Mouse (Mus musculus) ES-Bruce4 (cell line): ENCODE data around the gene Pou1f1. TPM values are rescaled to one million over a fixed set of nuclear protein-coding genes. Genes with fewer than 3 reads are reported as not detected.

ENCODE experiments used
- H3K27ac ChIP-seq: 2 replicates; pipeline ENCODE4 v1.5.1; 2012; ENCODE audit warnings: low read length, inconsistent platforms; ENCODE audit not compliant: insufficient read depth
- H3K27me3 ChIP-seq: 2 replicates; pipeline ENCODE4 v1.6.1; 2012; ENCODE audit warnings: mild to moderate bottlenecking, low read length, inconsistent platforms; ENCODE audit not compliant: control insufficient read depth, poor library complexity, insufficient read depth, severe bottlenecking
- H3K36me3 ChIP-seq: 2 replicates; pipeline ENCODE4 v1.6.1; 2012; ENCODE audit warnings: inconsistent platforms, mild to moderate bottlenecking, low read length, moderate library complexity; ENCODE audit not compliant: control insufficient read depth, poor library complexity, insufficient read depth, severe bottlenecking
- H3K4me1 ChIP-seq: one replicate; pipeline ENCODE4 v1.8.1; 2011; ENCODE audit warnings: low read length; ENCODE audit not compliant: control insufficient read depth, insufficient read depth
- H3K4me3 ChIP-seq: 2 replicates; pipeline ENCODE4 v1.5.1; 2011; ENCODE audit warnings: low read depth, mild to moderate bottlenecking, low read length
- H3K9ac ChIP-seq: 2 replicates; pipeline ENCODE4 v1.6.1; 2012; ENCODE audit warnings: low read depth, mild to moderate bottlenecking, inconsistent platforms; ENCODE audit not compliant: poor library complexity, severe bottlenecking
- H3K9me3 ChIP-seq: replicated peaks from 2 replicates; pipeline ENCODE4 v1.6.1; 2012; ENCODE audit warnings: mild to moderate bottlenecking, low read length, inconsistent platforms; ENCODE audit not compliant: control insufficient read depth, poor library complexity, insufficient read depth, severe bottlenecking
- CTCF ChIP-seq: IDR thresholded peaks from one replicate; pipeline ENCODE4 v1.8.1; 2011; ENCODE audit warnings: low read depth, low read length
- EP300 ChIP-seq: IDR thresholded peaks from 2 replicates; pipeline ENCODE4 v1.6.1; 2011; ENCODE audit warnings: low read depth, low read length; ENCODE audit not compliant: insufficient read depth
- POLR2A ChIP-seq: IDR thresholded peaks from one replicate; pipeline ENCODE4 v1.8.1; 2011; ENCODE audit warnings: low read length; ENCODE audit not compliant: insufficient read depth
- polyA plus RNA-seq: library from polyadenylated mRNA; stranded (reverse); fragments of >200 nt; gene quantifications from 2 replicates; pipeline ENCODE4 v1.2.4, GENCODE M21; 2011; ENCODE audit warnings: low read depth; ENCODE audit not compliant: missing spikeins, insufficient read depth, insufficient read length

The Pou1f1 gene
- not detected in 2 replicates for polyA plus RNA-seq

- H3K9me3 ChIP-seq, result no peaks in the 10 kb centered on the region
- TF ChIP-seq EP300, result no peak
- no peak for TF ChIP-seq CTCF
- no peak for TF ChIP-seq POLR2A
- H3K9ac ChIP-seq, result no peak within 1 kb of the TSS
Measured at GRCm38 (mm10) chr16:65520211-65520610, at the start of gene Pou1f1. TSS of gene Pou1f1 (plus strand) at chr16:65520511.

GRCm38 (mm10) chr16:65470650-65471049 is 49.7 kb upstream of the Pou1f1 start:
- H3K4me1 ChIP-seq, result no peaks in the 10 kb centered on the region
- TF ChIP-seq EP300 (no peak), CTCF (no peak), POLR2A (no peak)
- no peak overlapping the region for H3K27ac ChIP-seq

More at GRCm38 (mm10) chr16:65520211-65520610, at the start of gene Pou1f1:
- no peaks in the 10 kb centered on the region for H3K27me3 ChIP-seq
- no peaks in the 10 kb centered on the region for H3K4me1 ChIP-seq
- no peak within 1 kb of the TSS for H3K27ac ChIP-seq
- H3K36me3 ChIP-seq, result no peaks in the 10 kb centered on the region
- no peak within 1 kb of the TSS for H3K4me3 ChIP-seq

GRCm38 (mm10) chr16:65472472-65473001 is 47.8 kb upstream of the Pou1f1 start:
- H3K4me1 ChIP-seq, result no peaks in the 10 kb centered on the region
- H3K27me3 ChIP-seq, result no peaks in the 10 kb centered on the region
- H3K4me3 ChIP-seq, result no peak overlapping the region
- TF ChIP-seq EP300 (no peak), POLR2A (no peak), CTCF (no peak)
- H3K36me3 ChIP-seq, result no peaks in the 10 kb centered on the region
- H3K9me3 ChIP-seq, result no peaks in the 10 kb centered on the region
- H3K27ac ChIP-seq, result no peak overlapping the region
- no peak overlapping the region for H3K9ac ChIP-seq

More at GRCm38 (mm10) chr16:65470650-65471049, 49.7 kb upstream of the Pou1f1 start:
- no peaks in the 10 kb centered on the region for H3K27me3 ChIP-seq
- H3K9ac ChIP-seq, result no peak overlapping the region
- no peak overlapping the region for H3K4me3 ChIP-seq
- no peaks in the 10 kb centered on the region for H3K9me3 ChIP-seq
- H3K36me3 ChIP-seq, result no peaks in the 10 kb centered on the region

- Histone ChIP-seq H3K4me1 (no peaks in the 10 kb centered on the region), H3K4me3 (no peak overlapping the region), H3K36me3 (no peaks in the 10 kb centered on the region), H3K9me3 (no peaks in the 10 kb centered on the region), H3K27me3 (no peaks in the 10 kb centered on the region), H3K9ac (no peak overlapping the region), H3K27ac (no peak overlapping the region)
- no peak for TF ChIP-seq POLR2A
- TF ChIP-seq EP300, result no peak
- no peak for TF ChIP-seq CTCF
Measured at GRCm38 (mm10) chr16:65485726-65486125, 34.6 kb upstream of the Pou1f1 start.

- Histone ChIP-seq H3K27ac (no peak overlapping the region), H3K9me3 (no peaks in the 10 kb centered on the region)
- TF ChIP-seq POLR2A (no peak), CTCF (no peak), EP300 (no peak)
Measured at GRCm38 (mm10) chr16:65496030-65496429, 24.3 kb upstream of the Pou1f1 start.

GRCm38 (mm10) chr16:65497049-65497448 is 23.3 kb upstream of the Pou1f1 start:
- no peak overlapping the region for H3K9ac ChIP-seq
- H3K4me3 ChIP-seq, result no peak overlapping the region
- no peaks in the 10 kb centered on the region for H3K9me3 ChIP-seq
- H3K27me3 ChIP-seq, result no peaks in the 10 kb centered on the region
- no peaks in the 10 kb centered on the region for H3K4me1 ChIP-seq
- TF ChIP-seq EP300 (no peak), CTCF (peak; percentile 12), POLR2A (no peak)
- no peaks in the 10 kb centered on the region for H3K36me3 ChIP-seq
- H3K27ac ChIP-seq, result no peak overlapping the region

More at GRCm38 (mm10) chr16:65496030-65496429, 24.3 kb upstream of the Pou1f1 start:
- Histone ChIP-seq H3K4me1 (no peaks in the 10 kb centered on the region), H3K9ac (no peak overlapping the region), H3K27me3 (no peaks in the 10 kb centered on the region), H3K36me3 (no peaks in the 10 kb centered on the region), H3K4me3 (no peak overlapping the region)
